Mouse (Mus musculus): ENCODE measurements around the gene Lkaaear1.

- TF ChIP-seq ZNF384 (IDR thresholded peaks at IDR 0.05; ENCODE audit: low read depth, low read length) (no peak), MAFK (IDR thresholded peaks at IDR 0.05; ENCODE audit: insufficient read depth, low read depth, low read length) (no peak), CHD2 (IDR thresholded peaks at IDR 0.05; ENCODE audit: low read depth, low read length) (no peak)
Observed at GRCm38 (mm10) chr2:181658930-181659555, 39.2 kb downstream of the Lkaaear1 start.

All from ES-E14 (cell line).